Mouse (Mus musculus): ENCODE results near the gene Olfr155.

DNA sequence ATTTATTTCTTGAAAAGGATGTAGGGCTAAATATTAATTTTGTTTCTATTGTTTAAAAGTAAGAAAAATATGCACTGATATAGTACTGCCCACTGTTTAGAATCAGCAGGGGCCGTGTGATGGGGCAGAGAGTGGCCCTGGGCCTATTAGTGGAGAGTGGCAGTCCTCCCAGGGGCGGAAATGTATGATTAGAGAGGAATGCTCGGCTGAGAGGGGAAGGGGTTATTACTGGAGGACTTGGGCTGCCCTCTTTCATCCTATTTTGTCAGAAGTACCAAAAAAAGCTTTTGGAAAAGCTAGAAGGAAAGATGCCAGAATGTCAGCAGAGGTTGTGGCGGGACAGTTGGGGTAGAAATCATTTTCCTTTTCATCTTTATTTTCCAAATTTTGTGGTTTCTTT is 32.8 kb downstream of the Olfr155 start:
- no peak for TF ChIP-seq CTCF (IDR thresholded peaks at IDR 0.05; ENCODE audit: control insufficient read depth, insufficient read depth, insufficient read length)
- no peak for TF ChIP-seq MAX (IDR thresholded peaks at IDR 0.05)
- TF ChIP-seq CEBPB (IDR thresholded peaks at IDR 0.05; ENCODE audit: low read depth), result no peak
- no peak for TF ChIP-seq MYOD1 (IDR thresholded peaks at IDR 0.05; ENCODE audit: control insufficient read depth, insufficient read length, low read depth)

Data from C2C12 (cell line).